Mouse (Mus musculus): ENCODE results near the gene Nek9. TPM values are rescaled to one million over a fixed set of nuclear protein-coding genes. Genes with fewer than 3 reads are reported as not detected.

The Nek9 gene
- polyA plus RNA-seq (2017; shearing (Covaris generic)) = 26.1 TPM

GRCm38 (mm10) chr12:85339243-85339729 lies at the start of gene Nek9:
Gene Nek9, minus strand, starts transcription at chr12:85339362.

GRCm38 (mm10) chr12:85374561-85375272 lies 35.6 kb upstream of the Nek9 start, which contains the start of gene Tmed10:
Gene Tmed10, minus strand, starts transcription at chr12:85374847.

GRCm38 (mm10) chr12:85288486-85289156 lies 50.5 kb downstream of the Nek9 start, which contains the start of gene Zc2hc1c:
Gene Zc2hc1c, plus strand, starts transcription at chr12:85288591.

DNA sequence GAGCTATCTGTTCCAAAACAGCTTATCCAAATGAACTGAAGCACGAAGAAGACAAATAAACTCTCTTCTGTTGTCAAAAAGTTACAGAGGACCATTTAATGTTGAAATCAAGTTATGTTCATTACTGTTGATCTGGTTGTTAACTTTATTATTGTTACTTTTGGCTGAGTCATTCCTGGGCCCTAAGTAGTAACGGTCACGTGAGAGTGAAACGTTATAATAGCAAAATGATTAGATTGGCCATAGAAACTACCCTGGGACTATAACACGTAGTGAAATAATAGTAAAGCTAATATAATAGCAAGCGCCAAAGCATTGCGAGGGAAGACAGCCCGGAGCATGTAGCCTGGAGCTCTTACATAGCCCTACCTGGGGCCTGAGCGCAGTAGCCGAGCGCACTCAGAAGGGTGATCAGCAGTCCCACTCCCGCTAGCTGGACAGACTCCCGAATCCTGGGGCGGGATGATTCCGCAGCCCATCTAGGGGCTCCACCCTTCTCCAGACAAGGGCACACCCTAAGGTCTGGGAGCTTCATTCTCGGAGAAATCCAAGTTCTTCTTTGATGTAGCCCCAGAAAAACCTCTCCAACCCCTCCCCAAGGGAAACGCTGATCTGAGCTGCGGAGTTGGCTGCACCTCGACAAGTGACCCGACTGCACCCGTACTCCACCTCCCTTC lies 51.2 kb downstream of the Nek9 start, which contains the start of gene Acyp1:
Gene Acyp1, minus strand, starts transcription at position 630 of the 677 bp plus-strand sequence.

DNA sequence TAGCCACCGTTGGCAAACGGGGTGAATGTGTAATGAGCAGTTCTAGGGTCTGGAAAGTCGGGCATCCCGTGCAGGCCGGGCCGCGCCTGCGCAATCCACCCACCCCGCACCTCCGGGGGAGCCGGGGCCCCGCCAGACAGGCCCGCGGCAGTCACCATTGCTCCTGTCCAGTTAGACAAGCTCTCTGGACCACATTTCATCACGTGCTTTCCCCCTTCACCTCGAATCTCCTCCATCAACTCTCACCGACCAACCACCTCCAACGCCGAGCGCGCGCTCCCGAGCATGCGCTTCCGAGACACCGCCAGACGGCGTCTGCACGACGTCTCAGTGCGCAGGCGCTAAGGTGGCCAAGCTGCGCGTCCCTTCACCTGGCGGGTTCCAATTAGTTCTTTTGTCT lies 68.8 kb downstream of the Nek9 start, which contains the start of gene Mlh3:
Gene Mlh3, minus strand, starts transcription at position 281 of the 400 bp plus-strand sequence.

Other genes with a start within 250 kb of the Nek9 start
- gene Prox2, start 228.6 kb downstream of the Nek9 start, polyA plus RNA-seq (2017; shearing (Covaris generic)) = 4.6 TPM
- gene Dlst, start 228.5 kb downstream of the Nek9 start, polyA plus RNA-seq (2017; shearing (Covaris generic)) = 99.3 TPM
- 1.9 TPM for gene Rps6kl1, start 188.1 kb downstream of the Nek9 start, polyA plus RNA-seq (2017; shearing (Covaris generic))
- gene Pgf, start 161.6 kb downstream of the Nek9 start, polyA plus RNA-seq (2017; shearing (Covaris generic)) = not detected
- 71.5 TPM for gene Eif2b2, start 119.9 kb downstream of the Nek9 start, polyA plus RNA-seq (2017; shearing (Covaris generic))
- 3.9 TPM for gene Mlh3, start 68.8 kb downstream of the Nek9 start, polyA plus RNA-seq (2017; shearing (Covaris generic))
- 33.0 TPM for gene Acyp1, start 50.9 kb downstream of the Nek9 start, polyA plus RNA-seq (2017; shearing (Covaris generic))
- 0.19 TPM for gene Zc2hc1c, start 50.8 kb downstream of the Nek9 start, polyA plus RNA-seq (2017; shearing (Covaris generic))
- 209 TPM for gene Tmed10, start 35.5 kb upstream of the Nek9 start, polyA plus RNA-seq (2017; shearing (Covaris generic))
- 294 TPM for gene Fos, start 134.5 kb upstream of the Nek9 start, polyA plus RNA-seq (2017; shearing (Covaris generic))

Measured in effector memory CD4-positive, alpha-beta T cell, adult 5 months (primary cell).